Mouse (Mus musculus) gastrocnemius, adult 18-20 months (tissue): ENCODE measurements at regions not wholly inside any gene's neighbourhood (a gene's known extent, or its start where the extent isn't known, plus 50 kb on each side); places are given as distances from the start of the nearest gene placed in this dataset.

ENCODE experiments used
- DNase-seq: peaks from one replicate; pipeline ENCODE4 v3.0.0; 2021; ENCODE audit warnings: low spot score

DNA sequence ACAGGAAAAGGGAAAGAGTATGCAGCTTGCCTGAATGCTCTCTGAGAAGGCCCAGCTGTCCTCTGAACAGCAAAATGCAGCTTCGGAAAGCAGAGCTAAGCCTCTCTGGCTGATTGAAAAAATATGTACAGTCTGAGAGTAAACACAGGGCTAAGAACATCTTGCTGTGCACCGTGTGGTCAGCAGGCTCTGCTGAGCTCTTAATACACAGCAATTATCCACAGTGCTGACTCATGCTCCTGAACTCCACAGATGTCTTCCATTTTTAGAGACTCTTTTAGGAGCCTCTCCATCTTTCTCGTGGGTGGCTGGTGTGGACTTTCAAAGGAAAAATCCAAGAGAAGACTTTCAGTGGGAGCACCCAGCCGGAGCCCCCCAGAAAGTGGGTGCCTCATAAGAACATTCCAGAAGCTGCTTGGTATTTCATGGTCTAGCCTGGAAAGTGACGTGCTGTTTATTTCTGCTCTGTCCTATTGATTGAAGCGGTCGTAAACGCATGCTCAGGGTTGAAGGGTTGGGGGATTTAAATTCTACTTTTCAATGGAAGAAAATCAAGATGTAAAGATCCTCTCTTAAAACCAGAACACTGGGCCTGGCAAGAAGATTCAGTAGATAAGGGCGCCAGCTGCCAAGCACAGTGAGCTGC, 209.5 kb downstream of the Mreg start:
- no peak for DNase-seq

DNA sequence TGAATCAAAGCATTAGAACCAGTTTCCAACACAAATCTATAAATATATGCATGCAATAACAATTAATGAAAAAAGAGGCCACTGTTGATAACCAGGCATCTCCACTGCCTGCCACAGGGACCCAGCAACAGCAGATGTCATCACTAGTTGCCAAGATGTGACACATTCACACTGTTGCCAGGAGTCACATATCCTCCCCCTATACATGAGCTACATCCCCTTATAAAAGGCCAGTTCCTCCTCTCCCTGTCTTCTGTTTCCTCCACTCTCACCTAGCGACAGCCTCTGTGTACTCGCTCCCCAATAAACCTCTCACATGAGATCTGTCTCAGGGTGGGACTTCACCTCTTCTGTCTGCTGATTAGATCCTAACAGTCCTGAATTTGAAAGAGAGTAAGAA, 211.4 kb downstream of the Mreg start:
- no peak for DNase-seq

DNA sequence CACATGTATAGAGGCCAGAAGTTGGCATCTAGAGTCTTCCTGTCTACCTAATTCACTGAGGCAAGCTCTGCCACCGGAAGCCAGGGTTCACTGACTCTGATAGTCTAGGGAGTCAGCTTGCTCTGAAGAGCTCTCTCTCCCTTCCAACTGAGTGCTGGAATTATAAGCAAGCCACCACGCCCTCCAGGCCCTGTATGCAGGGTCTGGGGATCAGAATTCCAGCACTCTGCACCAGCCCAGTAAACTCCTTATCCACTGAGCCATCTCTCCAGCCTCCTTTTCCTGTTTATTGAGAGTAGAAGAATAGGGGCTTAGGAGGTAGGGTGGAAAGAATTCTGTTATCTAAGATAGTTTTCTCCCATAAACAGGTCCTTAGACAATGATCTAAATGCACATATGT, 215.3 kb downstream of the Mreg start:
- no peak for DNase-seq

DNA sequence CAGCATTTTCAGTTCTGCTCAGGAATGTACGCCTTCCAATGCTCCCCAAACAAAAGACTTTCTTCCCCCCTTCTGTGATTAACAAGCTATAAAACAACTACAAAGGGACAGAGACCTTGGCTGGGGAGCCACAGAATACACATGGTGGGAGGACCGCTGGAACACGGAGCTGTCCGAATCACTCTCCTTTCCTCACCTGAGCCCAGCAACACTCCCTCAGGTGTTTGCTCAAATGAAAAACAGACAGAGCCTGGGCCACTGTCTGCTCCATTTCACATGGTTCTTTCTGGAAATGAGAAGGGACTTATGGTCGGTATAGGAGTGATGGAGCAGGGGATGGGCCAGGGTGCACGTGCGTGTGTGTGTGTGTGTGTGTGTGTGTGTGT, 215.9 kb downstream of the Mreg start:
- no peak for DNase-seq

DNA sequence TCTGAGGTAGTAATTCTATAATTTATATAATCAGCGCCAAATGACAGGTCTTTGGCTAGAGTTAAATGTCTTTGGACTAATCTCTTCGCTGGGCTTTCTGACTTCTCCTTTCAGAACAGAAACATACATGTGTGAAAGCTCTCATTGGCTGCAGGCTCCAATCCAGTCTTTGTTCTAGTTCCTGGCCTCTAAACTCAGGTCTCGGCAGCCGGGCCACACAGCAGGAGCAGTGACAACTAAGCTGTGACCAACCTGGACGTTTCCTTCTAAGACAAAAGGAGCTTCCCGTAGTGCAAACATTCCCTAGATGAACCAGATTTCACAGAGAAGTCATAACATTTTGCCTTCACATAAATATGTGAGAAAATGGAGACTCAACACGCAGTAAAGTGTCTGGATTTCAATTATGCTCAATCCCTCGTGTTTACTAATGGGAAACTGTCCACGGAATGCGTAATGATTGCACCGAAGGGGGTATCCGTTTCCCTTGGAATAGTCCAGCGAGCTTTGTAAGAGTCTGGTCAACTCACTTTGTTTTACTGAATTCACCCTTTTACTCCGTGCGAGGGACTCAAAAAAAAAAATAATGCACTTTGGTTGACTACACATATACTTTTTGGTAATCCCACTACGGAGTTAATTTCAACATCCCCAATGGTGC, 216.4 kb downstream of the Mreg start:
- peak; percentile 47 for DNase-seq

DNA sequence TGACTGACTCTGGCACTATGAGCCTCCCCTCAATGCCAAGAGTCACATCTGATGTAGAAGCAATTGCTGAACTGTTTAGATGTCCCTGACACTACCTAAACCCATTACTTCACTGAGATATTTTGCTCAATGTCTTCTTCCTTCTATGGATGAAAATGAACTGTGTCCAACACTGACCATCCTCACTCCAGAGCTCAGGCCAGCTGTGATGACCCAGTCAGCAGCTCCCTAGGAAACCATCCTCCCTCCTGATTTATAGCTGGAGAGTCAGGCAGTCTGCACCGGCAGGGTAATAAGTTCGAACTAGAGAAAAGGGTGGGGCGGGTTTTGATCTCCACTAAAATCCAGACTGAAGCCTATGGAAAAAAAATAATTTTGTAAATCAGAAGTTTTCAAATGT, 221.2 kb downstream of the Mreg start:
- no peak for DNase-seq

DNA sequence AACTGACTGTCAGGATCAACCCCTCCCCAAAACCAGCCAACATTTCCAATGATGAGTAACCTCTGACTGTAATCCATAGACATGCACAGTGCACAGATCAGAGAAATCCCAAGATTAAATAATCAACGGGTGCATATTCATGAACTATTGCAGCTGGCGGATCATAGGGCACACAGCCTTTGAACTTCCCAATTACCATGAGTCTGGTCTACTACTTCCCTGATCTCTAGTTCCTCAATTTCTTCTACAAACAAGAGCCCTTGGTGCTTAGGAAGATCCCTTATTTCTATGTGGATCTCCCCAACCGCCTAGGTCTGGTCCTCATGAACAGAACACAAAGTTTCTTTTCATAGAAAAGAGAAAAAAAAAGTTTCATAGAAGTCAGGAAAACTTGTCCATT, 224.0 kb downstream of the Mreg start:
- no peak for DNase-seq

DNA sequence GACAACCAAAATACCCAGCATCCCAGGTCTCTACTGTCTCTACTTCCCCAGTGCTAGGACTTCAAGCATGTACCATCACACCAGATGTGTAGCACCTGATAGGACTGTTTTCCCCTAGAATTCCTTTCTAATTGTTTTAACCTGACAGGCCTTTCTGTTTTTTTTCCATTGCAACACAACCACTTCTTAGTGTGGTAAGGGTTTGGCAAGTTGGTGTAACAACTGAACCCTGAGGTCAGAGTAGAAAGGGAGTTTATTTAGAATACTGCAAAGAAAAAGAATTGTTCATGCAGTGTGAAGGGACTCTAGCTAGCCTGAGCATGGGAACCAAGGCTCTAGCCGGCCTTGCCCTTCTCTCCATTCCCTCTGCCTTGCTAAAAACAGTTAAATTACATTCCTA, 226.1 kb downstream of the Mreg start:
- no peak for DNase-seq

DNA sequence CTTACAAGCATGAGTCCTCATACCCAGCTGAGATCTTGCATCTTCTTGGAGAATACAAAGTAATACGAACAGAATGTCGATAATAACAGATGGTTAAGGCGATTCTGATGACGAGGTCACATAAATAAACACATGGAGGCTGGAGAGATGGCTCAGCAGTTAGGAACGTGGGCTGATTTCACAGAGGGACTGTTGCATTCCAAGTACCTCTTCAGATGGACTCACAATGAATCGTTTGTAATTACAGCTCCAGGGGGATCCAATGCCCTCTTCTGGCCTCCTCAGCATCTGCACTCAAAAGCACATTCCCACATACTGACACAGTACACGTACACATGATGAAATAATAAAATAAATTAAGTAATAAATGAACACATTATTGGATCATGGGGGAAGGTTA, 228.3 kb downstream of the Mreg start:
- no peak for DNase-seq

DNA sequence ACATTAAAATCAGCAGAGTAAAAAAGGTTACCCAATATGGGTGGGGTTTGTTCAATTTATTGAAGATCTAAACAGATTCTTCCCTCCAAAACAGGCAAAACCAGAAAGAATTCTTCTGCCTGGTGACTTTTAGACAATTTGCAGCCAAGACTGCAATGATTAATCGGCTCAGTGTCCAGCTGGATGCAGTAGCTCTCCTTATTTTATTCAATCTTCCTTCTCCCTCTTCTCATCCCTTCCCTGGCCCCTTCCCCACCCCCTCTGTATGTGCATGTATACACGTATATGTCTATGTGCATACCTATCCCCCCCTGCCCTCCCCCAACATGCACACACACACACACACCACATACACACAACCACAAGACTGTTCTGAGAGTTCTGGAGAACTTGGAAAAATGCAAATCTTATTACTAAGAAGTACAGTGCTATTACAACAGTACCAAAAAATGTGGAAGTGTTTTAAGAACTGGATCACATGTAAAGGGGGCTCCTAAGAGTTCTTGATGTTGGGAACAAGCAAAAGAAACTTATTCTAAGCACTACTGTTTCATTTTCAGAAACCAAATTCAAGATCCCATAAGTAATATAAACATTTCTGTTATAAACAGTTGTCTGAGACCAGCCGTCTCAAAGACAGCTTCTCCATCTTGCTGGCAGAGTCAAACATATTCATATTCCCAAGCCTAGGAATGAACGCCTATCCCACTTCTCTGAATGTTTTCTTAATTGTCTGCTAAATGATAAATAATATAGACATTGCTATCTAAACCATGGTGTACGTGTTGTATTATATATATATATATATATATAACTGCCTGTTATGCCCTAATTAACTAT, 229.5 kb downstream of the Mreg start:
- DNase-seq, result no peak

DNA sequence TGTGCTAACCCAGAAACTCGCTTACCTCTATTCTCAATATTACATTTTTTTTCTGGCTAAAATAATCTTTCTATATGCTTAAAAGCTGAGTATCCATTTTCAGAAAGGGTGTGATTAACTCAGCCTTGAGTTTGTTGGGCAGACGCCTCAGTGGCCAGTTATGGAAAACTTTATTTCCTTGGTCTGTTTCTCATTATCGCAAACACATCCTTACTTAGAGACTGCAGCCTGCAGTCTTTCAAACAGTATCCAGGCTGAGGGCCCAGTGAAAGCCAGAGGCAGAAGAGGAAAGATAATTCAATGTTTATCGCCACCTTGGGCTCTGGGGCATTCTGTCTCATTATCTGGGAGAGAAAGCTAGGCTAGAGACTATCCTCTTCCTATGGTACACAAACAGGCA, 231.5 kb downstream of the Mreg start:
- no peak for DNase-seq

DNA sequence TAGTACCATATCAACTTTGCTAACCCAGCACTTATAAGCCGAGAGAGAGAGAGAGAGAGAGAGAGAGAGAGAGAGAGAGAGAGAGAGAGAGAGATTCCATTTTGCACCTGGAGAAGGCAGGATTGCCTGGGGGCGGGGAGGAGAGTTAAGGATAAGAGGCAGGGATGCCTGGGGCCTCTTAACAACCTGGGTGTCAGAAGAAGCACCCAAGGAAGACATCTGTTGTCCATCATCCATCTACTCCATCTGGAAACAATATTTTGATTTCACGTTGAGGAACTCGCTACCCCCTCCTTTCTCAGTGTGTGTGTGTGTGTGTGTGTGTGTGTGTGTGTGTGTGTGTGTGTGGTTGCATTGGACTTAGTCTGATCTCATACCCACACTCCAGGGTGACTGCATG, 232.8 kb downstream of the Mreg start:
- no peak for DNase-seq

DNA sequence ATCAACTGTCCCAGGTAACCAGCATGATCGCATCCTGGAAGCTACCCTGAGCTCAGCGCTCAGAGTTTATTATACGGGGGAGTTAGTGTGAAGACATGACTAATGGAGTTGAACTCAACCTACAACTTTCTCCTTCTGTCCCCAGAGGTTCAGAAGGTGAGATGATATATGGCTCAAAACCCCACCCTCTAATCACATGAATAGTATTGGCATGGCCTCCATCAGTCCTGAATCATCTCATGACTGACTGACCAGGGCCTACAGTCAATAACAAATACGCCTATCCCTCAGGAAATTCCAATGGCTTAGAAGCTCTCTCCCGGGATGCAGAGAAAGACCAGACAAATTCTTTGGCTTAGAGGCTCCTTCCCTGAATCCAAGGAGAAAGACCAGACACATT, 234.7 kb downstream of the Mreg start:
- no peak for DNase-seq

DNA sequence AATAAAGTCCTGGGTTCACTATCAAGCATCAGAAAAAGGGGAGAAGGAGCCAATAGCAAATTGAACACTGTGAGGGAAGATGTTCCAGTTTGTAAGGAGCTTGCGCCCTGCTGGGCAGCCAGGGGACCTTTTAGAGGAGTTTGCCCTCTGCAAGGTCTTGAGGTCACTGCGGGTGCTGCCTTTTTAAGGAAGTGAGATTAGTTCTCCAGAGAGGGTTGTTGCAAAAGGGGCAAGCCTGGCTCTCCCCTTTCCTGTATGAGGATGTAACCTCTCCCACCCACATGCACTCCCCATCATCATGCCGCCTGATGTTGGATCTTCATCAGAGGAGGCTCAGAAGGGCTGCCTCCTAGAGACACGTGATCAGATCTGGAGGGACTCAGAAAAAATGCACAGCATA, 237.4 kb downstream of the Mreg start:
- no peak for DNase-seq

DNA sequence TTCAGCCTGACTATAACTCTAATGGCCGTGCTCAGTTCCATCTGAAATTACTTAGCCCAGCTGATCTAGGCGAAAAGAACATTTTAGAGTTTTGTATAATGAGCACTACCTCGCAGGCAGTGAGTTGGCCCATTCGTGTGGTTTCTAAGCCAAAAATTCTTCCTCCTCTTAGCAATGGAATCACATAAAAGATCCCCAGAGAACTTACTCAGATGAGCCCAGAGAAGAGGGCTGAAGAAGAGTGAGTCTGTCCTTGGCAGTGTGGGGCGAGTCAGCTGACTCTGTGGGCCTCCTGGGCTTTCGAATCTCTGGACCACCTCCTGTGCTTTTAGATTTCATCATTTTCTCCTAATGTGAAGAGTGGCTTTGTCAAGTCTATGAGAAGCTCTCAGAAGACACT, 240.2 kb downstream of the Mreg start:
- peak; percentile 80 for DNase-seq

DNA sequence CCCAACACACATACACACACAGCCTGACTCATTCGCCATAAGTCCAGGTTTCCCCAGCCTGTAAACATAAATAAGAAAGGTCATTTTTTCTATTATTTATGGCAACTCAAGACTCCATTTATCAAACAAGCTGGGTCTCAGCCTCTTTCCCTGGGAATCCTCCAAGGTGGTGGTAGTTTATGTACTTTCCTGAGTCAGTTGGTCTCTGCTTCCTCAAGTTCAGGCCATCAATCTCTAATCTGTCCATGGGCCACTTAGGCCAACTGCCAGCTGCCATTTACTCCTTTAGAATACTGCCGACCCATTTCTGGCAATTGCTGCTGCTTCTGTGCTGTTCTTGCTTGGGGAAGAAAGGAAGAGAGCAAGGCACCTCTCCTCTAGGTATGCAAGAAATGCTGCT, 241.3 kb downstream of the Mreg start:
- DNase-seq, result no peak

DNA sequence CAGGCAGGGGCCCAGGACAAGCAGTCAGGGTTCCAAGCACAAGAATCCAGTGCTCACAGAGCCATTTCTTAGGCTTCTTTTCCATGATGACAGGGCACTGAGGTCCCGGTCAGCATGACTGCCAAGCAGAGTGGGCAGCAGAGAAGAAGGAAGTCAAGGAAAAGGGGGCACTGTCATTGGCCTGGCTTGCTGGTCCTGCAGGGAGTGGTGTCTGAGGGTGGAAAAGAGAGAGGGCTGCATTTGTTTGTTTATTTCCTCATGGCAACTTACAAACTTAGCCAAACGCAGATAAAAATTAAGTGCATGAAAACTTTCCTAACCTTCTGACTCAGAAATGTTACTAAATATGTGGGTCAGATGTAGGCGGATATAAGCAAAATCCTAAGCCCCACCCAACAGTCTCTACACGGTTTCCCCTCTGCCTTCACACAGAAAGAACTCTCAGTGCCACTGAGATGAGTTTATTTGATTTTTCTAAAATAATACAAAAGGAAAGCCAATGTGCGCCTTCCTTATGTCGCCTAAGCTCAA, 244.5 kb downstream of the Mreg start:
- no peak for DNase-seq

DNA sequence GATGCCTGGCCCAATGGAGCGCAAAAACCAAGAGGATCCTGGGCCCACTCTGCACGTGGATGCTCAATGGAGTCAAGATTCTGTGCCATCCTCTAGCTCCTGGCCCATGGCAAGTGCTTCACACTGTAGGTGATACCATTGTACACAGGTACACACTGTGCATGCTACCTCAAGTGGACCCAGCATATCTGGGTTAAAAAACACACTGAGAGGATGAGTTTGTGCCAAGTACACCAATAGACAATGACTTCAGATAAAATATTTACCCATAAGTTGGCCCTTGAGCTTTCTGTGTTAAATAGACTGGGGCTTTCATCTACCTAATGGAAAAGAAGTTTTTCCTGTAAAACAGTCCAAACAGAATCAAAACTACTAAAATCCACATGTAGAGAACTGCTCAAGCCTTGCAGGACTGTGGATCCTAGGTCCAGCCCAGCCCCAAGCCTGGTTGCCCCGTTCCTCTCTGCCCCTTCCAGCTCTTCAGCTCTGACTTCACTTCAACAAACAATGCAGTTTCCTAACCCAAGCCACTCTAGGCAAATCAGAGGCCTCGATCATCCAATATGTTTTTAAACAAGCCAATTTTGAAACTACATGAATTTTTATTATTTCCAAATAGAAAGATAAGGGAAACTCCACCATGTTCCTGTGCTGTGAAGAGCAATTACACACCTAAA, 247.5 kb downstream of the Mreg start:
- no peak for DNase-seq

DNA sequence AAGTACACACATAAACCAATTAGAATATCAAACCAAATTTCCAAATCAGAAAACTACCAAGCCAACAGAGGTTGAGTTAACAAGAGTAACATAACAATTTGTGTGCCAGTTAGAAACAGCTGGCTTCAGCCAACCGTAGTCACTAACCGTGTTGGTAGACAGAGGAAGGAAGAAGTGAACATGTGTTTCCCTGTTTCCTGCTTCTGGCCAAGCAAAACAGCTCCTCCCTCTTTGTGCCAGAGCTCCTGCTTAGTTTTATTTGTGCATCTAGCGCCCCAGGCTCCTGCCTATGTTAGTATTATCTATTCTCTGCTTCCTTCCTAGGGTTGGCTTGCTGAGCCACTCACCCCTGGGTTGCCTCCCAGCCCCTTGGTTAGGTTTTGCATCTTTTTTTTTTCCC, 255.2 kb downstream of the Mreg start:
- DNase-seq, result no peak

DNA sequence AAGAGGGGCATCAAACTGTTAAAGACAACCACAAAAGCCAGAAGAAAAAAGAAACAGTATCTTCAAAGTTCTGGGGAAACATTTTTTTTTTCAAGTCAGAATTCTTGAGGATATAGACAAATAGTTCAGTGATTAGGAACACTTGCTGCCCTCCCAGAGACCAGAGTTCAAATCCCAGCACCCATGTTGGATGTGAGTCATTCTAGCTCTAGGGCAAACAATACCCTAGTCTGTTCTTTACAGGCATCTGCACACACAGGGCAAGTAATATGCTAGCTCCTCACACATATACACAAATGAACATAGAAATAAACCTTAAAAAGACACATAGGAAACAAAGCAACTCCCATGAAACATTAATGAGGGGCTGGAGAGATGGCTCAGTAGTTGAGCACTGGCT, 256.8 kb downstream of the Mreg start:
- no peak for DNase-seq

DNA sequence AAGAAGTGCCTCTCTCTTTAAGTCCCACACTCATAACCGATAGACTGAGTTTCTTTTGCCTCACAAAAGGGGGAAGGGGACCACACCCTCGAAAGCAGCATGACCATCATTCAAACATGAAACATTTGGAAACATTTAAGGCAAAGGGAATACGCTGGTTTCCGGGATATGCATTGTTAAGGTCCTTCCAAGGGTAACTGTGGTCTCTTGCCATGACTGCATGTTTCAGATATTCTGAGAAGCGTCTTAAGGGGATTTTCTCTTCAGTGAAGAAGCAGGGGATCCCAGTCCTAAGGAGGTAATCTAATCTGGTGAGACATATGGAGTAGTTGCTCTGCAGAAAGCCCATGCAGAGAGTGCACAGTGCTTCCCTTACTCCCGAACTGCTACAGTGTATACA, 258.8 kb downstream of the Mreg start:
- DNase-seq, result no peak

DNA sequence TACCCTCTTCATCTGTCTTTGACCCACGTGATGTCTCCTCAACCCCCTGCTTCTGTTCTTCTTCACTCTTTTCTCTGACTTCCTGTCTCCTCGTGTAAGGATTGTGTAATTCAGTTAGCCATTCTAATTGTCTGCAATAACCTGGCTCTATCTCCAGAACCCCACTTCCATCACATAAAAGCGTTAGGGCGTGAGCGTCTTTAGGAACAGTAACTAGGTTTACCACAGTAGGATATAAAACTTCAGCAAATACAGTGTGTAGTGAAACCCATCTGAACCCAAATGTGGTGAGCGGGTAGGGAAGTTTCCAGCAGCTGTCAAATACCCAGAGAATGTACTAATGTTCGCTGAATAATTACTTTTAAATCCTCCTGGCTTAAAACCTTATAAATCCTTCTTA, 262.6 kb downstream of the Mreg start:
- no peak for DNase-seq
